Mouse (Mus musculus) embryonic facial prominence, embryonic 10.5 days (tissue): Measurements from ENCODE around the gene Tuba3a. TPM values are rescaled to one million over a fixed set of nuclear protein-coding genes. Genes with fewer than 3 reads are reported as not detected.
A peak's percentile ranks its signal among the peaks of the same experiment; 100 is the strongest.

Experiments used
- DNase-seq: peaks from one replicate; pipeline ENCODE4 v3.0.0-alpha.2; 2017; ENCODE audit warnings: low spot score
- H3K27ac ChIP-seq: fragments of 300-500 bp; sonication (generic); replicated peaks from 2 replicates; pipeline ENCODE4 v1.5.1; 2016; ENCODE audit warnings: mild to moderate bottlenecking
- H3K27me3 ChIP-seq: fragments of 300-500 bp; sonication (generic); replicated peaks from 2 replicates; pipeline ENCODE4 v1.6.1; 2016; ENCODE audit warnings: low read depth, mild to moderate bottlenecking; ENCODE audit not compliant: poor library complexity, severe bottlenecking
- H3K36me3 ChIP-seq: fragments of 300-500 bp; sonication (generic); replicated peaks from 2 replicates; pipeline ENCODE4 v1.6.1; 2016; ENCODE audit warnings: mild to moderate bottlenecking, moderate library complexity
- H3K4me1 ChIP-seq: fragments of 300-500 bp; sonication (generic); 2 replicates; pipeline ENCODE4 v1.6.1; 2016
- H3K4me3 ChIP-seq: fragments of 300-500 bp; sonication (generic); 2 replicates; pipeline ENCODE4 v1.5.1; 2016; ENCODE audit warnings: mild to moderate bottlenecking, moderate library complexity
- H3K9me3 ChIP-seq: fragments of 300-500 bp; sonication (generic); 2 replicates; pipeline ENCODE4 v1.6.1; 2016; ENCODE audit warnings: mild to moderate bottlenecking
- WGBS: fragments of 180-500 bp; shearing (Covaris S2); methylation state at CpG from one replicate; pipeline ENCODE4 v1.1.7; 2016; 5-methylcytosine and 5-hydroxymethylcytosine counted together
- polyA plus RNA-seq: library from polyadenylated mRNA; unstranded; fragments of >200 nt; fragmentation: Nextera tagmentation; extraction: Ambion mirVana; gene quantifications from 2 replicates; pipeline ENCODE4 v1.2.1, GENCODE M21; 2016

Tuba3a gene
- 0.16 and 0.19 TPM in 2 replicates for polyA plus RNA-seq

- DNase-seq, result no peak
- no peak within 1 kb of the TSS; the same call in 1 of the 2 replicates for H3K27ac ChIP-seq
- 95% methylated on average over 22 of the region's 22 CpGs for WGBS
- H3K9me3 ChIP-seq, result peaks cover 5% of the 10 kb centered on the region; the same call in 1 of the 2 replicates
- no peaks in the 10 kb centered on the region for H3K36me3 ChIP-seq
- no peak within 1 kb of the TSS for H3K4me3 ChIP-seq
- peaks cover 4% of the 10 kb centered on the region; the same call in 1 of the 2 replicates for H3K4me1 ChIP-seq
- H3K27me3 ChIP-seq, result no peaks in the 10 kb centered on the region
Observed at GRCm38 (mm10) chr6:125285890-125286289, at the start of gene Tuba3a. Gene Tuba3a, minus strand, starts transcription at chr6:125286042.

DNA sequence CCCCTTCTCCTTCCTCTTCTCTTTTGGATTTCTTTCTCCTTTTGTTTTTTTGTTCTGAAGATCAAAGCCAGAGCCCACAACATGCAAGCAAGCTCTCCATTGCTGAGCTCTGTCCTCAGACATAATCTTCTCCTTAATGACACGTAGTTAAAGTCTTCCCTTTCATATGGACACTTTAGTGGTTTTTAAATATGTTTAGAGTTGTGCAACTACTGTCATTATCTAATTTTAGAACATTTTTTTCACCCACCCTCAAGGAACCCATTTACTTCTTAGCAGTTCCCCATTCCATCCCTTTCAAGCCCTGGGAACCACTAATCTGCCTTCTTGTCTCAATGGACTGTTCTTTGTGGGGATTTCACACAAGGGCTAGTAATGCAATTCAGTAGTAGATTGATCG, 48.5 kb upstream of the Tuba3a start:
- Histone ChIP-seq H3K27me3 (peaks cover 8% of the 10 kb centered on the region), H3K36me3 (no peaks in the 10 kb centered on the region), H3K9me3 (no peaks in the 10 kb centered on the region), H3K4me1 (peaks cover 22% of the 10 kb centered on the region), H3K4me3 (no peak overlapping the region), H3K27ac (no peak overlapping the region)
- DNase-seq, result no peak
- 64% methylated on average over 2 of the region's 2 CpGs for WGBS

GRCm38 (mm10) chr6:125333112-125333899, 47.5 kb upstream of the Tuba3a start:
- Histone ChIP-seq H3K36me3 (no peaks in the 10 kb centered on the region), H3K4me1 (peaks cover 17% of the 10 kb centered on the region), H3K27me3 (peaks cover 8% of the 10 kb centered on the region), H3K9me3 (no peaks in the 10 kb centered on the region), H3K27ac (no peak overlapping the region; the same call in 1 of the 2 replicates), H3K4me3 (no peak overlapping the region)
- no peak for DNase-seq
- WGBS, result 74% methylated on average over 14 of the region's 14 CpGs

GRCm38 (mm10) chr6:125330626-125331326, 44.9 kb upstream of the Tuba3a start:
- peak; percentile 89 for DNase-seq
- Histone ChIP-seq H3K27me3 (peaks cover 8% of the 10 kb centered on the region), H3K36me3 (no peaks in the 10 kb centered on the region), H3K9me3 (no peaks in the 10 kb centered on the region), H3K27ac (peak overlapping the region; percentile 86), H3K4me3 (peak overlapping the region; percentile 70), H3K4me1 (peaks cover 17% of the 10 kb centered on the region)
- under 1% methylated on average over 39 of the region's 39 CpGs for whole genome bisulfite sequencing

- Histone ChIP-seq H3K4me1 (peaks cover 11% of the 10 kb centered on the region), H3K27me3 (peaks cover 16% of the 10 kb centered on the region), H3K9me3 (no peaks in the 10 kb centered on the region), H3K36me3 (no peaks in the 10 kb centered on the region), H3K27ac (no peak overlapping the region), H3K4me3 (no peak overlapping the region)
- DNase-seq, result no peak
- WGBS, result 78% methylated on average over 5 of the region's 5 CpGs
Observed at GRCm38 (mm10) chr6:125328243-125328642, 42.4 kb upstream of the Tuba3a start.

DNA sequence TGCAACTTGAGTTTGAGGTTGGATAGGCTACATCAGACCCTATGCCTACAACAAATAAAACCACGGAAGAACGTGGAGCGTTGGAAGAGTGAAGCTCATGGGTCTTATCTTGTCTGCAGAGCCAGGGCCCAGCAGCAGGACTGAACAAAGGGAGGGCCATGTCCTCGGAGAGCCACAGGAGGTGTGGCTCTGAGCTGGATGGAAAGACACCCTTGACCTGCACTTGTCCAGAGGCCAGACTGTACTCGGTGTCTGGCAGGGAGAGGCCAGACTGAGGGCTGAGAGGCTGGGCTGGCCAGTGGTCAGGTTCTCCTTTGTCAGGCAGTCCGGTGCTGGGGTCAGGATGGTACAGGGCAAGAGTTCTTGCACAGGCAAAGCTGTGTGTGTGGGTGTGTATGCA, 39.5 kb upstream of the Tuba3a start:
- H3K27me3 ChIP-seq, result peaks cover 45% of the 10 kb centered on the region
- peaks cover 23% of the 10 kb centered on the region for H3K4me1 ChIP-seq
- 78% methylated on average over 6 of the region's 6 CpGs for WGBS
- no peaks in the 10 kb centered on the region for H3K9me3 ChIP-seq
- H3K36me3 ChIP-seq, result no peaks in the 10 kb centered on the region
- no peak for DNase-seq
- no peak overlapping the region for H3K27ac ChIP-seq
- H3K4me3 ChIP-seq, result no peak overlapping the region

DNA sequence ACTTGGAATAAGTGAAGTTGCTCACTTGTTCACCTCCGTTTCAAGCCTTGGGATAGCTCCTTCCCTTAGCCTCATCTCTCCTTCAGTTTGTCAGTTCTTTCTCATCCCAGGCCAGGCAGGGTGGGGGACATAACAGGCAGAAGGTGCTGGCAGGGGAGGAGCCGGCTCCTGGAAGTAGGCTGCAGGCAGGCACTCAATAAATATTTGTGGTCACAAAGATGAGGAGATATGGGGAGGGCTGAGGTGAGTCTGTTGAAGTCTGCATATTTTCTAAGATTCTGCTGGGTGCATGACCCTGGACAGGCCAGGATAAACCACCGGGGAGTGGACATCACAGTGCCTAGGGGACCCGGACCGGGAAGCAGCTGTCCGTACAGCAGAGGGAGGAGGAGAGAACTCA, 37.7 kb upstream of the Tuba3a start:
- Histone ChIP-seq H3K27me3 (peaks cover 56% of the 10 kb centered on the region), H3K4me3 (no peak overlapping the region), H3K27ac (no peak overlapping the region), H3K4me1 (peaks cover 18% of the 10 kb centered on the region), H3K9me3 (no peaks in the 10 kb centered on the region), H3K36me3 (no peaks in the 10 kb centered on the region)
- DNase-seq, result no peak
- 66% methylated on average over 6 of the region's 6 CpGs for WGBS

- no peak for DNase-seq
- Histone ChIP-seq H3K4me3 (no peak overlapping the region), H3K9me3 (no peaks in the 10 kb centered on the region), H3K27me3 (peaks cover 59% of the 10 kb centered on the region), H3K4me1 (peaks cover 18% of the 10 kb centered on the region), H3K36me3 (no peaks in the 10 kb centered on the region), H3K27ac (no peak overlapping the region)
- WGBS, result 67% methylated on average over 13 of the region's 13 CpGs
Observed at GRCm38 (mm10) chr6:125322794-125323193, 37.0 kb upstream of the Tuba3a start.

- WGBS, result 6% methylated on average over 26 of the region's 26 CpGs
- peaks cover 18% of the 10 kb centered on the region for H3K4me1 ChIP-seq
- DNase-seq, result peak; percentile 29
- peak overlapping the region; percentile 17 for H3K4me3 ChIP-seq
- peaks cover 64% of the 10 kb centered on the region for H3K27me3 ChIP-seq
- H3K27ac ChIP-seq, result no peak overlapping the region
- no peaks in the 10 kb centered on the region for H3K36me3 ChIP-seq
- no peaks in the 10 kb centered on the region for H3K9me3 ChIP-seq
Observed at GRCm38 (mm10) chr6:125321114-125321855, 35.4 kb upstream of the Tuba3a start.

DNA sequence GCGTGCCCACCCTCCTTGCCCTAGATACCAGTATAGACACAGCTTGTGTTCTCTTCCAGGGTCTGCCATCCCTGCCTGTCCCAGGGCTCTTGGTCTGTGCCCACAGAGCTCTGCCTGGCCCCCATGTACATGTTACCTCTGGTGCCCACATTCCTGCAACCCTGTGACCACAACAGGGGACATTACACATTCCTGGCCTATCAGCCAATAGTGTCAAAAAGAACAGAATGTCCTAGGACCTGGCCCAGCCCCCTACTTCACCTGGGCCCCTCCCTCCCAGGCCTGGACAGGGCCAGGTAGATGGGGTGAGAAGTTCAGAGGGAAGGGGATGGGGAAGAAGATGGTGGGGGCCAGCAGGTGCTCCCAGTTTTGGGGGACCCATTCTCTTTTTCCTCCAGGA, 34.5 kb upstream of the Tuba3a start, which contains the start of gene Scnn1a:
TSS of gene Scnn1a (plus strand) at position 337 of the 400 bp plus-strand sequence.
- Histone ChIP-seq H3K36me3 (no peaks in the 10 kb centered on the region), H3K27me3 (peaks cover 70% of the 10 kb centered on the region), H3K4me3 (peak within 1 kb of the TSS; percentile 17; the same call in 1 of the 2 replicates), H3K9me3 (no peaks in the 10 kb centered on the region), H3K27ac (no peak within 1 kb of the TSS), H3K4me1 (peaks cover 18% of the 10 kb centered on the region)
- 73% methylated on average over 1 of the region's 1 CpGs for WGBS
- DNase-seq, result no peak

GRCm38 (mm10) chr6:125319919-125320296, 34.1 kb upstream of the Tuba3a start:
- Histone ChIP-seq H3K27ac (no peak overlapping the region), H3K9me3 (no peaks in the 10 kb centered on the region), H3K27me3 (peaks cover 71% of the 10 kb centered on the region), H3K36me3 (no peaks in the 10 kb centered on the region), H3K4me3 (no peak overlapping the region), H3K4me1 (peaks cover 20% of the 10 kb centered on the region)
- DNase-seq, result no peak
